Mouse (Mus musculus): ENCODE measurements at regions not wholly inside any gene's neighbourhood (a gene's known extent, or its start where the extent isn't known, plus 50 kb on each side); places are given as distances from the start of the nearest gene placed in this dataset.

- Histone ChIP-seq H3K9me3 (ENCODE audit: low read length) (no peaks in the 10 kb centered on the region), H3K36me3 (ENCODE audit: insufficient read depth, low read length) (no peaks in the 10 kb centered on the region), H3K4me3 (ENCODE audit: low read depth, low read length) (no peak overlapping the region), H3K27me3 (ENCODE audit: insufficient read depth, low read length) (no peaks in the 10 kb centered on the region), H3K4me1 (ENCODE audit: insufficient read depth, low read length) (no peaks in the 10 kb centered on the region), H3K4me2 (ENCODE audit: low read depth, low read length, poor library complexity, severe bottlenecking) (no peak overlapping the region), H3K27ac (ENCODE audit: low read depth, low read length) (no peak overlapping the region), H3K9ac (replicated peaks; ENCODE audit: low read length, poor library complexity, severe bottlenecking) (no peak overlapping the region)
- DNase-seq (ENCODE audit: low spot score): no peak
- no peak for ATAC-seq (ENCODE audit: low FRiP score)
- 76% methylated on average over 5 of the region's 5 CpGs for WGBS
- no peak for TF ChIP-seq CTCF (IDR thresholded peaks at IDR 0.05)
Measured at GRCm38 (mm10) chr9:115361191-115361590, 51.0 kb upstream of the Stt3b start.

- Histone ChIP-seq H3K27ac (ENCODE audit: low read depth, low read length) (no peak overlapping the region), H3K4me2 (ENCODE audit: low read depth, low read length, poor library complexity, severe bottlenecking) (no peak overlapping the region), H3K4me3 (ENCODE audit: low read depth, low read length) (no peak overlapping the region), H3K27me3 (ENCODE audit: insufficient read depth, low read length) (no peaks in the 10 kb centered on the region), H3K9ac (replicated peaks; ENCODE audit: low read length, poor library complexity, severe bottlenecking) (no peak overlapping the region), H3K36me3 (ENCODE audit: insufficient read depth, low read length) (no peaks in the 10 kb centered on the region), H3K9me3 (ENCODE audit: low read length) (no peaks in the 10 kb centered on the region), H3K4me1 (ENCODE audit: insufficient read depth, low read length) (no peaks in the 10 kb centered on the region)
- no peak for TF ChIP-seq CTCF (IDR thresholded peaks at IDR 0.05)
- ATAC-seq (ENCODE audit: low FRiP score) (no peak), DNase-seq (ENCODE audit: low spot score) (no peak)
- 93% methylated on average over 11 of the region's 11 CpGs for WGBS
Measured at GRCm38 (mm10) chr9:115361881-115362280, 51.7 kb upstream of the Stt3b start.

GRCm38 (mm10) chr9:115362486-115362885 is 52.3 kb upstream of the Stt3b start:
- Histone ChIP-seq H3K4me2 (ENCODE audit: low read depth, low read length, poor library complexity, severe bottlenecking) (no peak overlapping the region), H3K9me3 (ENCODE audit: low read length) (no peaks in the 10 kb centered on the region), H3K4me3 (ENCODE audit: low read depth, low read length) (no peak overlapping the region), H3K4me1 (ENCODE audit: insufficient read depth, low read length) (no peaks in the 10 kb centered on the region), H3K9ac (replicated peaks; ENCODE audit: low read length, poor library complexity, severe bottlenecking) (no peak overlapping the region), H3K27me3 (ENCODE audit: insufficient read depth, low read length) (no peaks in the 10 kb centered on the region), H3K27ac (ENCODE audit: low read depth, low read length) (no peak overlapping the region), H3K36me3 (ENCODE audit: insufficient read depth, low read length) (no peaks in the 10 kb centered on the region)
- no peak for TF ChIP-seq CTCF (IDR thresholded peaks at IDR 0.05)
- ATAC-seq (ENCODE audit: low FRiP score) (no peak), DNase-seq (ENCODE audit: low spot score) (no peak)
- WGBS: 86% methylated on average over 4 of the region's 4 CpGs

- ATAC-seq (ENCODE audit: low FRiP score): no peak
- H3K9ac ChIP-seq (replicated peaks; ENCODE audit: low read length, poor library complexity, severe bottlenecking): no peak overlapping the region
- H3K9me3 ChIP-seq (ENCODE audit: low read length): no peaks in the 10 kb centered on the region
- H3K4me2 ChIP-seq (ENCODE audit: low read depth, low read length, poor library complexity, severe bottlenecking): no peak overlapping the region
- no peak for DNase-seq (ENCODE audit: low spot score)
- H3K4me3 ChIP-seq (ENCODE audit: low read depth, low read length): no peak overlapping the region
- 91% methylated on average over 16 of the region's 16 CpGs for WGBS
- TF ChIP-seq CTCF (IDR thresholded peaks at IDR 0.05): peak; percentile 17
- H3K27me3 ChIP-seq (ENCODE audit: insufficient read depth, low read length): no peaks in the 10 kb centered on the region
- H3K4me1 ChIP-seq (ENCODE audit: insufficient read depth, low read length): no peaks in the 10 kb centered on the region
- no peaks in the 10 kb centered on the region for H3K36me3 ChIP-seq (ENCODE audit: insufficient read depth, low read length)
- H3K27ac ChIP-seq (ENCODE audit: low read depth, low read length): no peak overlapping the region
Measured at GRCm38 (mm10) chr9:115364919-115365861, 55.0 kb upstream of the Stt3b start.

- no peak for DNase-seq (ENCODE audit: low spot score)
- Histone ChIP-seq H3K4me1 (ENCODE audit: insufficient read depth, low read length) (no peaks in the 10 kb centered on the region), H3K36me3 (ENCODE audit: insufficient read depth, low read length) (no peaks in the 10 kb centered on the region), H3K9me3 (ENCODE audit: low read length) (no peaks in the 10 kb centered on the region), H3K4me3 (ENCODE audit: low read depth, low read length) (no peak overlapping the region), H3K27ac (ENCODE audit: low read depth, low read length) (no peak overlapping the region), H3K9ac (replicated peaks; ENCODE audit: low read length, poor library complexity, severe bottlenecking) (no peak overlapping the region), H3K4me2 (ENCODE audit: low read depth, low read length, poor library complexity, severe bottlenecking) (no peak overlapping the region), H3K27me3 (ENCODE audit: insufficient read depth, low read length) (no peaks in the 10 kb centered on the region)
- ATAC-seq (ENCODE audit: low FRiP score): no peak
- no peak for TF ChIP-seq CTCF (IDR thresholded peaks at IDR 0.05)
- 75% methylated on average over 3 of the region's 3 CpGs for WGBS
Measured at GRCm38 (mm10) chr9:115367808-115368207, 57.6 kb upstream of the Stt3b start.

- DNase-seq (ENCODE audit: low spot score) (peak; percentile 24), ATAC-seq (ENCODE audit: low FRiP score) (no peak)
- H3K27ac ChIP-seq (ENCODE audit: low read depth, low read length): peak overlapping the region; percentile 43; the same call in 1 of the 2 replicates
- no peak overlapping the region for H3K9ac ChIP-seq (replicated peaks; ENCODE audit: low read length, poor library complexity, severe bottlenecking)
- H3K4me3 ChIP-seq (ENCODE audit: low read depth, low read length): no peak overlapping the region
- WGBS: 50% methylated on average over 15 of the region's 15 CpGs
- H3K27me3 ChIP-seq (ENCODE audit: insufficient read depth, low read length): no peaks in the 10 kb centered on the region
- H3K36me3 ChIP-seq (ENCODE audit: insufficient read depth, low read length): no peaks in the 10 kb centered on the region
- H3K4me1 ChIP-seq (ENCODE audit: insufficient read depth, low read length): no peaks in the 10 kb centered on the region
- H3K9me3 ChIP-seq (ENCODE audit: low read length): no peaks in the 10 kb centered on the region
- TF ChIP-seq CTCF (IDR thresholded peaks at IDR 0.05): no peak
- peak overlapping the region; percentile 15; the same call in 1 of the 2 replicates for H3K4me2 ChIP-seq (ENCODE audit: low read depth, low read length, poor library complexity, severe bottlenecking)
Measured at GRCm38 (mm10) chr9:115380276-115380675, 70.1 kb upstream of the Stt3b start.
